Mouse (Mus musculus) embryonic fibroblast, embryonic 13.5 days (primary cell): Measurements from ENCODE around the gene Aff4.

Experiments
- CTCF ChIP-seq: IDR thresholded peaks from 2 replicates; pipeline ENCODE4 v1.5.1; 2011; ENCODE audit warnings: mild to moderate bottlenecking, control low read depth, low read length, moderate library complexity, borderline replicate concordance; ENCODE audit not compliant: insufficient read depth
- POLR2A ChIP-seq: IDR thresholded peaks from 2 replicates; pipeline ENCODE4 v1.6.1; 2011; ENCODE audit warnings: low read depth, mild to moderate bottlenecking, control low read depth, low read length, moderate library complexity

DNA sequence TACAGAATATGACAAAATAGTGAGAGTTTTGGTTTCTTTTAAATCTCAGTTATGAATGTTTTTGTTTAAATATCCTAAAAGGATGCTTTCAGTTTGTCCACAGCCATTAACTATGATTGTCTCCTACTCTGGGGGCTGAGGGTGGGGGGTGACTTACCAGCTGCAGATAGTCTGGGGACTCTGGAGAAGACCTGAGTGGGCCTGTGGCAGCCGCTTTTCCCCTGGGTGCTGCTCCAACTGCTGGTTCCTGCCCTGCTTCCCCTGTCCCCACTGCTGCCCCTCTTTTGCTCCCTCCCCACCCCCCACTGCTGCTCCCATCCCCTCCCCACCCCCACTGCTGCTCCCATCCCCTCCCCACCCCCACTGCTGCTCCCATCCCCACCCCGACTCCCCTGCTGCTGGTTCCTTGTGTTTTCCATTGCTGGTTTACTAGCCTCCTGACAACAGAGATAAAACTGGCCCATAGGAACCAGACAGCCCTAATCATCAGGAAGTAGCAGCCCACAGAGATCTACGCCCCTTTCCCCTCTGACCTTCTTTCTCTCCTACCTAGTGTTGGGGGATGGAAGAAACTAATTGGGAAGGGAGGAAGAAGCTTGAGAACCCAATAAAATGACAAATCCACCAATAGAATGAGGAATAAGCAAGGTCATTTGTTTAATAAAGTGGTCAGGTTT is 15.0 kb upstream of the Aff4 start:
- TF ChIP-seq CTCF = no peak
- TF ChIP-seq POLR2A = no peak
